Comparison of ENCODE assay signal across 8 mouse cellular contexts in the genomic region with DNA sequence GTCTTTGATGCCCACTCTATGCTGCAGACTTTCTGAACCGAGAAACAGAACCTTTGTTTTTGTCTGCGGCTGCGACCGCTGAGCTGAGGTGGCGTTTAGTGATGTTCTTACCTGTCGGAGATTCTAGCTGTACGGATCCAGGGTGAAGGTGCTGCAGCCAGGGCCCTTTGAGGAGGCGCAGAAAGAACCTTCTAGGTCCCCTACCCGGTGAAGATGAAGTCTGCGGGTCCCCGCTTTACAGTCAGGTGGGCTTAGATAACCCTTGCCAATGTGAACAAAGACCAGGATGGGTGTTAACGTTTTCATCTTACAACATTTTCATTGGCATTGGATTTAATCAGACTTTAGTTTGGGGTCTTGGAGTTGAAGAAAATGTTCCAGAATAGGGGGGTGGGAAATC. TPM values are rescaled to one million over a fixed set of nuclear protein-coding genes. Genes with fewer than 3 reads are reported as not detected.
DNase-seq lines count a peak whose midpoint lies in the region; ATAC-seq and TF ChIP-seq lines count a peak whose summit lies in the region.

No protein-coding gene starts in this region.

- intact Hi-C loops in heart, postnatal 36 days (cut with DNase I): no loop called here
- intact Hi-C loops in gastrocnemius, postnatal 36 days (cut with DNase I): no loop called here

- DNase-seq in heart, postnatal 36 days: no peak
- DNase-seq in cerebellum, postnatal 14 days: peak; percentile 19 to 36
- no peak for DNase-seq in midbrain, postnatal 0 days (ENCODE audit: low spot score)
- no peak for DNase-seq in gastrocnemius, postnatal 36 days
- DNase-seq in layer of hippocampus, postnatal 14 days (ENCODE audit: low spot score in 2 of 2): no peak
- no peak for DNase-seq in right cerebral cortex, postnatal 4 days

- ATAC-seq in heart, embryonic 15.5 days (replicated peaks; ENCODE audit: insufficient number of reproducible peaks, insufficient read depth, low FRiP score, low read depth): no peak
- peak; percentile 81 for ATAC-seq in hindbrain, embryonic 15.5 days (ENCODE audit: low FRiP score, low read depth)
- peak; percentile 65; the same call in 1 of the 2 replicates for ATAC-seq in midbrain, postnatal 0 days (ENCODE audit: low FRiP score)

- H3K36me3 ChIP-seq in heart, embryonic 15.5 days: no peaks in the 10 kb centered on the region
- H3K36me3 ChIP-seq in hindbrain, embryonic 15.5 days: no peaks in the 10 kb centered on the region
- no peaks in the 10 kb centered on the region for H3K36me3 ChIP-seq in midbrain, postnatal 0 days (ENCODE audit: insufficient read depth, low read length)

- H3K9me3 ChIP-seq in heart, embryonic 15.5 days (replicated peaks): no peaks in the 10 kb centered on the region
- H3K9me3 ChIP-seq in hindbrain, embryonic 15.5 days: no peaks in the 10 kb centered on the region
- H3K9me3 ChIP-seq in midbrain, postnatal 0 days (ENCODE audit: low read length): no peaks in the 10 kb centered on the region

- TF ChIP-seq CTCF in midbrain, postnatal 0 days (IDR thresholded peaks at IDR 0.05): no peak

- peak overlapping the region; percentile 47 for H3K9ac ChIP-seq in heart, embryonic 15.5 days
- H3K9ac ChIP-seq in hindbrain, embryonic 15.5 days: peak overlapping the region; percentile 49
- peak overlapping the region; percentile 60 for H3K9ac ChIP-seq in midbrain, postnatal 0 days (replicated peaks; ENCODE audit: low read length, poor library complexity, severe bottlenecking)

- H3K4me2 ChIP-seq in heart, embryonic 15.5 days: peak overlapping the region; percentile 68
- H3K4me2 ChIP-seq in hindbrain, embryonic 15.5 days: peak overlapping the region; percentile 57
- peak overlapping the region; percentile 58 for H3K4me2 ChIP-seq in midbrain, postnatal 0 days (ENCODE audit: low read depth, low read length, poor library complexity, severe bottlenecking)

- peak overlapping the region; percentile 53 for H3K4me3 ChIP-seq in heart, embryonic 15.5 days
- H3K4me3 ChIP-seq in hindbrain, embryonic 15.5 days: peak overlapping the region; percentile 55
- peak overlapping the region; percentile 55 for H3K4me3 ChIP-seq in midbrain, postnatal 0 days (ENCODE audit: low read depth, low read length)

- whole genome bisulfite sequencing in heart, embryonic 15.5 days: 2% methylated on average over 12 of the region's 12 CpGs
- 2% methylated on average over 12 of the region's 12 CpGs for WGBS in hindbrain, embryonic 15.5 days
- WGBS in midbrain, postnatal 0 days: 1% methylated on average over 12 of the region's 12 CpGs

- no peaks in the 10 kb centered on the region; the same call in 1 of the 2 replicates for H3K4me1 ChIP-seq in heart, embryonic 15.5 days (replicated peaks)
- peaks cover 10% of the 10 kb centered on the region for H3K4me1 ChIP-seq in hindbrain, embryonic 15.5 days (replicated peaks)
- H3K4me1 ChIP-seq in midbrain, postnatal 0 days (ENCODE audit: insufficient read depth, low read length): no peaks in the 10 kb centered on the region

- H3K27me3 ChIP-seq in heart, embryonic 15.5 days: peaks cover 25% of the 10 kb centered on the region
- peaks cover 10% of the 10 kb centered on the region for H3K27me3 ChIP-seq in hindbrain, embryonic 15.5 days
- peaks cover 6% of the 10 kb centered on the region; the same call in 1 of the 2 replicates for H3K27me3 ChIP-seq in midbrain, postnatal 0 days (ENCODE audit: insufficient read depth, low read length)

- no peak overlapping the region for H3K27ac ChIP-seq in heart, embryonic 15.5 days
- peak overlapping the region; percentile 49 for H3K27ac ChIP-seq in hindbrain, embryonic 15.5 days (replicated peaks)
- H3K27ac ChIP-seq in midbrain, postnatal 0 days (ENCODE audit: low read depth, low read length): peak overlapping the region; percentile 62

RNA-seq across cellular contexts. Expression of a gene that starts 39.0 kb away (rescaled TPM):
- not detected in 2 replicates for polyA plus RNA-seq in heart, embryonic 15.5 days (2015; fragmentation: Nextera tagmentation; extraction: Ambion mirVana)
- total RNA-seq in heart, postnatal 36 days (2021): not detected
- not detected in 2 replicates for polyA plus RNA-seq in hindbrain, embryonic 15.5 days (2015; fragmentation: Nextera tagmentation; extraction: Ambion mirVana)
- not detected in 2 replicates for total RNA-seq in midbrain, postnatal 0 days (2014; rRNA removed)
- polyA plus RNA-seq in midbrain, postnatal 0 days (2015; fragmentation: Nextera tagmentation; extraction: Ambion mirVana): not detected in 2 replicates
- total RNA-seq in gastrocnemius, postnatal 36 days (2021): not detected
- not detected for total RNA-seq in layer of hippocampus, postnatal 14 days (2021)

RNA-seq across cellular contexts. Expression of a gene that starts 58.4 kb away (rescaled TPM):
- not detected in 2 replicates for polyA plus RNA-seq in heart, embryonic 15.5 days (2015; fragmentation: Nextera tagmentation; extraction: Ambion mirVana)
- not detected for total RNA-seq in heart, postnatal 36 days (2021)
- polyA plus RNA-seq in hindbrain, embryonic 15.5 days (2015; fragmentation: Nextera tagmentation; extraction: Ambion mirVana): 0.24 and 0.27 TPM in 2 replicates
- total RNA-seq in midbrain, postnatal 0 days (2014; rRNA removed): not detected in 2 replicates
- polyA plus RNA-seq in midbrain, postnatal 0 days (2015; fragmentation: Nextera tagmentation; extraction: Ambion mirVana): 0.26 and 0.58 TPM in 2 replicates
- not detected for total RNA-seq in gastrocnemius, postnatal 36 days (2021)
- total RNA-seq in layer of hippocampus, postnatal 14 days (2021): not detected

Comparison
In these comparisons a context has a peak if more than half of its experiments do, and no peak if none do; other contexts are left out.
1. DNase-seq: peak in cerebellum, postnatal 14 days (2 of 2); none in heart, postnatal 36 days (0 of 2), midbrain, postnatal 0 days (single experiment), gastrocnemius, postnatal 36 days (0 of 2), layer of hippocampus, postnatal 14 days (0 of 2) and right cerebral cortex, postnatal 4 days (single experiment).
2. Peak in every context shown above with its lines, with median percentiles within 50 percentile points of each other: H3K4me2 ChIP-seq, H3K4me3 ChIP-seq and H3K9ac ChIP-seq.